Mouse (Mus musculus): ENCODE measurements around the gene Ank2.
A peak's percentile ranks its signal among the peaks of the same experiment; 100 is the strongest.
"Not testable (repeated sequence)": the region's sequence is repeated elsewhere in the genome, so short reads cannot be mapped to it uniquely, and the experiment has no call there.

Gene Ank2

DNA sequence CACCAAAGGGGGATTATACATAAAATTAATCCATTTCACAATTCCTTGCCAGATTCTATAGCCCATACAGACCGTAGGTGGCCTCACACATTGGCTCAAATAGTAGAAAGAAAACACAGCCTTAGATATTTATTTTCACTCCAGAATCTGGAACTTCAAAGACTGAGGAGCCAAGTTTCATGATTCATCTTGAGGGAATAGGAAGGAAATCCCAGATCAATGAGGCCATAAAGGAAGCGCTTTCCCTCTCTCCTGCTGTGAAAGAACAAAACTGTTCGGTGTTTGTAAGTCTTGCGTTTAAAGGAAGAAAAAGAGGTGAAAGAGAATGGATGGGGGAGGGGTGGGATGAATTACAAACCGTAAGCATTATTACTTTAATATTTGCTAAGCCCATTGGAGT lies 137.8 kb downstream of the Ank2 start:
- DNase-seq (ENCODE audit: low spot score), result no peak

DNA sequence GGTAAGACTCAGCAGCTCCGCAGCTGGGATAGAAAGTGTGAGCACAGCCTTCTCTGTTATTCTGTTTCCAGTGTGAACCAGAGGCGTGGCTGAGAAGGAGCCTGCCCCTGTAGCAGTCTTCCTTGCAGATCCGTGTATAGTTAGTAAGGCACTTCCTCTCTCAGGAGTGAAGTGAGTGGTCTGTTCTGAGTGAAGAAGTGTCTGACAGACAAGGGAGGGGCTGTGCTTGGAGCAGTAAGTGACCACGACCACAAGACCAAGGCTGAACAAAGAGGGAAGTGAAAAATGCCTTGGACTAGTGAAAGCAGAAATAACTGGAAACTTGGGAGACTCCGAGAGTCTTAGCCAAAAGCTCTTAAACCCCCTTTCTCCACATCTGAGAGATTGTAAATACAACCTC lies 143.9 kb downstream of the Ank2 start:
- no peak for DNase-seq (ENCODE audit: low spot score)

DNA sequence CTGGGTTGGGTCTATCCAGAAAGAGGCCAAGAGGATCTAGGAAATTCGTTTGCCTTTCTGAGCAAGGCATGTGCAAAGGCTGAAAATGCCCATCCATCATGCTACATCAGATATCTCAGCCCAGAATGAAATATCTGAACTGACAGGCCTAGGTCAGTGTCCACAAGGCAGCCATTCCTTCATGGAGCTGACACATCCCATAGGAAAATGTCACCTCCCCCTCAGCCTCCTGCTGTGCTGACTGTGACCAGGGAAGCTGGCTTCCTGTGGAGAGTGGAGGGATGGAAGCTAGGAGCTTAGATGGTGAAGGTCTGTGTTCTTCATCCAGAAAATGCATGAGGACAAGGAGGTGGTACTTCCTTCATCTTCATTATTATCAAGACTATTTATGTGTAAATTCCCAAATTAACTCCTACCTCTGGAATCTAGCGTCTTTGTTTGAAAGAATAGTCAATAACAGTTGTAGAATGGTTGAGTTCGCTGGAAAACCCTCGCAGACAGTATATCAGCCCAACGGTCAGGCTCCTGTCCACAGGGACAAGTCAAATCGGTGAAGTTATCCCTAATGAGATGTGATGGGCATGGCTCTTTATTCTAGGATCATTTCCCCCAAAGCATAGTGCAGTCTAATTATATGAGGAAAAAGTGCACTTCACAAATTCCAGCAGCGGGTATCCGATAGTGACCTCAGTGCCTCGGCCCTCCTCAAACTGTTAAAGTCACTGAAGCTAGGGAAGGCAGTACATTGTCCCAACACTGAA lies 148.4 kb downstream of the Ank2 start:
- no peak for DNase-seq (ENCODE audit: low spot score)

DNA sequence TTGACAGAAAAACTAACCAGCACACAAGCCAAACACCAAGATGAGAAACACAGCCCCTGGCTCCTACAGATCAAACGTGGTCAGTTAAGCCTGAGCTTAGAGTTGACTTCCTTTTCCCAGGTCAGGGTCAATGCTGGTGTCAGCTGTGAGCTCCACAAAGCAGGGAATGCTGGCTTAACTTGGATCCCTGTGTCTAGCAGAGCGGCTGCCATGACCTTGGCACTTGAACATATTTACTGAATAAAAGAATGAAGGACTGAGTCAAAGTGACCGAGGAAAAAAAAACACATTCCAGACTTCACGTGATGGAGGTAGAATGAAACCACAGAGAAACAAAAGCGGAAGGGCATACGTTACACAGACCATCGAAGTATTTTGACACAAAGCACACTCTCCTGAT lies 150.2 kb downstream of the Ank2 start:
- no peak for DNase-seq (ENCODE audit: low spot score)

DNA sequence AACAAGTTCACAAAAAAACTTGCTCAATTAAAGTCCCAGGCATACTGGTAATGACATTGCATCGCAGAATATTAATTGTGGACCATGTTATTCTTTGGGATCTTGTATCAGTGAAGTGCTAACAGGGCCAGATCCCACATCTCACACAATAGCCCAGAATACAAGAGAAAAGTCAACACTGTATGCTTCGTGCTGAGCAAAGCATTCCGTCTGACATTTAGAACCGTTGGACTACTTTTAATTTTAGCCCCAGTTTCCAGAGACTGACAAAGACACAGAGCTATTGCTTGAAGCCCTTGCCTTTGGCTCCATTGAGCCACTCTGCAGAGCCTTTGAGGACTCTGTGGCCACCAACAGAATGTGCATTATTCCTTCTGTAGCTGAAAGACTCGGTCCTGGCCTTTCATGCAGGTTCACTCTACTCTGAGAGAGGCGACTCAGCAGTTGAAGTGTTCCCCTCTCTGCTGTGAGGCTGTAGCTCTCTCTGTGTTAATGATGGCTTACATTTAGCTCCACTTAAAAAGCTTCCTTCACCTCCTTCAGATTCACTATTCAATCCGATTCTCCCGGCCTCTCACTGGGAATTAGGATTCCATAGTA lies 153.2 kb downstream of the Ank2 start:
- DNase-seq (ENCODE audit: low spot score), result no peak

DNA sequence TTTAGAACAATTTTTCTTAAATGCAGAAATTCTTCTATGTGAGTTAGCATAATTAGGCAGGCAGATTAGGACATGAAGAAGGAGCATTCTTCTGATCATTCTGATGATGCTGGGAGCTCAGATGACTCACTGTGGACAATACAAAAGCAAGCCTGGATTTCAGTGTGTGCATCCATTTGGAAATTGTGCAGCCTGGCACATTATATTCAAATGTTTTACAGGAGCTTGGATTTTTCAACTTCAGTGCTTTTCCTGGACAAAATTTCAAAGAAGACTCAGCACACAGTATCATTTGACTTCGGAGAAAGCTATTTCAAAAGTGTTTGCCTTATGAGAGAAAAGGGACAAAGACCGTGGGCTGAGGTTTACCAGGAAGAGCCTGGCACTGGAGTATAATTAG lies 157.8 kb downstream of the Ank2 start:
- no peak for DNase-seq (ENCODE audit: low spot score)

DNA sequence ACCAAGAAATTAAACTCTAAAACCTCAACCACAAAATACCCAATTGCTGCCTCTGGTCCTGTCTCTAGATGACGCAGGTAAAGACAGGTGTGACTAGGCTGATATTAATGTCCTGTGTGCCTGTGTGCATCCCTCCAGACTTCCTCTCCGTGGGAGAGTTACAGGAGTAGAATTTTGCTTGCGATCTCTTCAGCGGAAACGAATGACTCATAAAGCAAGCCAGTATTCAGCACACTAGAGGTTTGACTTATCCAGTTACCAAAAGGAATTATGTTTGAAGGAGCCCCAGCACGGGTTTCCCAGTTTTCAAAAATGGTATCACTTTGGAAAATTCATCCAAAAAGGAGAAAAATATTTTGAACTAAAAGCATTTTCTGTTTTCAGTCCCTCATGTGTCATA lies 164.3 kb downstream of the Ank2 start:
- no peak for DNase-seq (ENCODE audit: low spot score)

DNA sequence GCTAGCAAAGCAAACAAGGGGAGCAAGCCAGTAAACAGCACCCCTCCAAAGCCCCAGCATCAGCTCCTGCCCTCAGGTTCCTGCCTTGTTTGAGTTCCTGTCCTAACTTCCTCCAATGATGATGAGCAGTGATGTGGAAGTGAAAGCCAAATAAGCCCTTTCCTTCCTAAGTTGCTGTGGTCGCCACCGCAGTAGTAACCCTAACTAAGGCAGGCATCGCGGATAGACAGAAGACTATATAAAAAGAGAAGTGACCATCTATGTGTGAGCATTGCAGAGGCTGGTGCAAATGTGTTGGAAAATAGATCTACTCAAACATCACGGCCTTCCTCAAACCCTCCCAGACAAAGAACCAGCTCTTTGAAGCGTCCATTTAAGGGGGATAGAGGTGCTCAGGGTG lies 167.6 kb downstream of the Ank2 start:
- DNase-seq (ENCODE audit: low spot score), result no peak

DNA sequence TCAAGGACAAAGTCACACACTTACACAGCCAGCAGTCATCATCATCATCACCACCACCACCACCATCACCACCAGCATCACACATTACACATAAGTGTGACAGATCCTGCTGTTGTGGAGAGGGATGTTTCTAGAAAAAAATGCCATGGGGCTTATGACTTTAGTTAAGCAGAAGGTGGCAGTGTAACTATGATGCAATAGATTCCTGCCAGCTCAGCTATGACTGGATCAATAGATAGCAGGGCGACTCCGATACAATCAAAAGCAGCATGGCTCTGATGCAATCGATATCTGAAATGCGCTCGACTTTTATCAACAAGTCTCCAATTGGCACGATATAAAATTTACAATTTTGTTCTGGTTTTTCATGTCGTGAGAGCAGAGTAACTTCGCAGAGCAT lies 172.8 kb downstream of the Ank2 start:
- no peak for DNase-seq (ENCODE audit: low spot score)

DNA sequence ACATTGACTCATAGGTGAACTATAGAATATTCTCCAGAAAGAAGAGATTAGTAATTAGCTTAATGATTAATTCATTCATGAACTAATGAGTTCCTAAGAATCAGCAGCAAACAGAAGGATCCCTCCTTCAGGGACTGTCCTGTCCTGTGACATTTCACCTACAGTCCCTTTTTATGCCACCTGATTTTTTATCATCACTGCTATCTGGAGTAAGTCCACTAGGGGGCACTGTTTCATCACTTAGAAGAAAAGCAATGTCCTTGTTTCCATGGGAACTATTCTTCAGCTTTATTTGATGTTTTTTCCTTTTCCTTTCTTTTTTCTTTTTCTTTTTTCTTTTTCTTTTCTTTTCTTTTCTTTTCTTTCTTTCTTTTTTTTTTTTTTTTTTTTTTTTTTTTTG lies 176.3 kb downstream of the Ank2 start:
- DNase-seq (ENCODE audit: low spot score), result peak; percentile 41

DNA sequence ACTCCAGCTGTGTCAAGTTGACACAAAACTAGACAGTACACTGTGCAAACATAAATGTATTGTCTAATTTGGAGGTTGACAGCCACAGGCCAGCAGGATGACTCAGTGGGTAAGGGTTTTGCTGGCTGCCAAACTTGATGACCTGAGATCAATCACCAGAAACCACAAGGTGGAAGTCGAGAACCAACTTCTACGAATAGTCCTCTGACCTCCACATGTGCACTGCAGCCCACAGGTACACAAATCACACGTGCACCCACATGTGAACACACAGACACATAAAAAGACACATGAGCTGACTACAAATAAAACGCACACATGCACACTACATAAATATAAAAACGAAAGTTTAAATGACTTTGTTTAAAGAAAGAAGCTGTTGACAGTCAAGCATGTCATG lies 177.5 kb downstream of the Ank2 start:
- no peak for DNase-seq (ENCODE audit: low spot score)

DNA sequence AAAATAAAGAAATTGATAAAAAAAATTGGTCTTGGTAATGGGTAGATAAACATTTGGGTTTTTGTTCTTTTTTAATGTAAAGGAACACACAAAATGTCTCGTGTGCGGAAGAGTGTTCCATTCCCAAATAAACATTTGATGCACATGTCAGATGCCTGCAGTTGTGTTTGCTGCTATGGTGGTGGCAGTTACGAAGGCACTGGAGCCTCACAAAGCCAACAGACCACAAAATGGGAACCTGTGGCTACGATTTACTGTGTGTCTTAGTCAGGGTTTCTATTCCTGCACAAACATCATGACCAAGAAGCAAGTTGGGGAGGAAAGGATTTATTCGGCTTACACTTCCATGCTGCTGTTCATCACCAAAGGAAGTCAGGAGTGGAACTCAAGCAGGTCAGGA lies 178.1 kb downstream of the Ank2 start:
- DNase-seq (ENCODE audit: low spot score), result not testable (repeated sequence)

DNA sequence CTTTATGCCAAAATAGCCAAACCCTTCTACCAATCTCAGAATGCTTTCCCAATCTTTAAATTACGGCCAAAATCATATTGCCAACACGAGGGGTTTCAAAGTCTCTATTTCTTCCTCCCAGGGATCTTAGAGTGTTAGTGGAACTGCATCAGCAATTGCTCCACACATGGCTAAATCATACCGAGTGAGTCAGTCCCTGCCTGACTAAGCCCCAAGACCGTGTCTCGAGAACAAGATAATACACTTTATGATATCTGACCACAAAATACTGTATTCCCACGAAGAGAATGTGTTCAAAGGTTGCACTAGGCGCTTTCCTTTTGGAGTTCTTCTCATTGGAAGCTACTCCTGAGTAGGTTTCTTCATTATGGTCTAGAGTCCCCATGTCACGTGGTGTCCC lies 178.8 kb downstream of the Ank2 start:
- no peak for DNase-seq (ENCODE audit: low spot score)

DNA sequence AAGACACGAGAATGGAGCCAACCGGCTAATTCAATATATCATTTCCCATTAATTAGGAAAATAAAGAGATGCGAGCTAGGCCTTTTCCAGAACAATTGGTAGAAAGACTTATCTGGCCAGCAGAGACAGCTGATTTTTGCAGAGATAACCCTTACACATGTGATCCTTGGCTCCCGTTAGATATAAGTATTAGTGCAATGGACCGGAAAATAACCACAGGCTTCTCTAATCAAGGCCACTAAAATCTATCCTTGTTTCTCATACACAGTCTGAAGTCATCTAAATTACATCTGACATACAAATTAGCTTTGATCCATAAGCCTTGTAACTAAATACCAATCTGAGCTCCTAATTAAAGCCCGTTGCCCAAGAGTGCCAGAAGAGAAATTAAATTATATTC lies 181.5 kb downstream of the Ank2 start:
- no peak for DNase-seq (ENCODE audit: low spot score)

DNA sequence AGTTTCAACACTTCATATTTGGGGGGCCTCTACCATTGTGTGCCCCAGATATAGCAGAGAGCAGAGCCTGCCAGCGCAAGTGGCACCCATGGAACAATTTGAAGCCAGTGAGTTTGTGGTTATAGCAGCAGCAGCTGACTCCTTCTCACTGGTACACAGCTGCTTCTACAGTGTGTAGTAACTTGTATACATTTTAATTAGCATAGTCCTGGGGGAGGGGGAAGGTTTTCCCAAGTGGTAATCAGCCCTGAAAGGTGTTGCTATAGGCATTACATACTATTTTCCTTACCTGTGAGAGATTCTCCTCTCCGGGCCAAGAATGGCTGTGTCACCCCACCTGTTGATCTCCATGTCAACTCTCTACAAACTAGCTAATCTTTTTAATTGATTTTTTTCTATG lies 182.4 kb downstream of the Ank2 start:
- DNase-seq (ENCODE audit: low spot score), result no peak

DNA sequence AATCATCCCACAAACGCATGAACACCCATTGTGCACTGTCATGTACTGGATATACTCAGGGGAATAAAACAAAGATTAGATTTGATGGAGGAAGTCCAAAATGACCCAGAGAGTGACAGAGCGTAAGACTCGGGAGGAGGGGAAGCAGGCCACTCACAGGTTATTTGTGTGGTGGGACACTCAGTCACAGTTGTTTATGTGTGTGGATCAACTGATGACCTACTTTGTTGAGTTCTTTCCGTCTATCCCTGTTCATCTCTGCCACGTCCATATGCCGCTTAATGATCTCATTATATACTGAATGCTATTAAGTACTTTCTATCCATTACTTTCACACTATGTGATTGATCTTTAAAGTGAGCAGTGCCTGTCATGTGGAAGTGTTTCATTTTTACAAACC lies 187.6 kb downstream of the Ank2 start:
- no peak for DNase-seq (ENCODE audit: low spot score)

DNA sequence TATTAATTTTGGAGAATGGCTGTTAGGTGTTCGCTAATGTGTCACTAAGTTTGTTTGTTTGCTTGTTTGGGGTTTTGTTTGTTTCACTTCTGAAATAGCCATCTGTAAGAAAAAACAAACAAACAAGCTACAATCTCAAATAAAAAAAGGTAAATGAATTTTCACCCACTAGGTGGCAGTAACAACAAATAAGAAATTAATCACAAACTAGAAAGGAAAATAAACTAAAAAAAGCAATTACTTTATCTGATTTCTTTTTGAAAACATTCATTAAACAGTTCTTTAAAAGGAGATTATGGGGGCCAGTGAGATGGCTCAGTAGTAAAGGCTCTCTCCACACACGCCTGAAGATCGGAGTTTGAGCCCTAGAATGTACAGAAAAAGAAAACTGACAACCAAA lies 189.1 kb downstream of the Ank2 start:
- no peak for DNase-seq (ENCODE audit: low spot score)

DNA sequence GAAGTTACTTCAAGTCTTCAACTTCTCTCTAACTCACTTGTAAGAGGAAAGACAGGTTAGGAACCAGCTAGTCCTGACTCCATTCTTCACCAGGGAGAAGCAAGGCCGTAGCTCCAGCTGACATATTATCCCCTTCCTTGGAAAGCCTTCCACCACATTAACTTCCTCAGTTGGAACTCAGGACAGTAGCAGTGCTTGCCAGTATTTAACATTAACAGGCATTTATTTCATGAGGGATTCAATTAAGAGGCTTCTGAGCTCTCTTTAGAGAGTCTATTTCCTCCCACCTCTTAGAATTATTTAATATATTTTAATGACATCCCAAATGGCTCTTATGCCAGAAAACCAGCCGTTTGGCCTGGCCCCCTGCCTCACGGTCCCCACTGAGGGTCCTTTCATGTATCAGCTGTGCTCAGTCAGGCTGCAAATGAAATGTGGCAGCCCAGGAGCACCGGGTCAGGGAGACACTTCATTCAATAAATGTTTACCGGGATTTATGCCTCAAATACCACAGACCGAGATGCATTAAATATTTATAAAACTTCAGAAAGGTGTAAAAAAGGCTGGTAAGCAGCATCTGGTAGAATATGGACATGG lies 195.1 kb downstream of the Ank2 start:
- no peak for DNase-seq (ENCODE audit: low spot score)

DNA sequence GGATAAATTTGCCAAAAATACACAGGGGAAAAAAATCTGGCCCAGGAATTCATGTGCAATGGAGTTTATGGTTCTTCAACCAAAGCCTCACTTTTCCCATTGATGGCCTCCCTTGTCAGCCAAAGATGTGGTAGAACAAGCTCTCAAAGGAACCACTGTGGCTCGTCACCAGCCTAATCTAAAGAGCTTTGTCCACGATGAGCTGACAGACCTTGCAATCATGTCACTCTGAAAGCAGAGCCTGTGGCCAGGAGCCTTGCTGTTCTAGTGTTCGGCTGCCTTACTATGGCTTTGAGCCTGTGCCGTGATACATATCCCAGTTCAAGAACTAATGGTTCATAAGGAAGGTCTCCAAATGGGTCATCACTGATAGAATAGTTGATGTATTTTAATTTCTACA lies 196.1 kb downstream of the Ank2 start:
- no peak for DNase-seq (ENCODE audit: low spot score)

DNA sequence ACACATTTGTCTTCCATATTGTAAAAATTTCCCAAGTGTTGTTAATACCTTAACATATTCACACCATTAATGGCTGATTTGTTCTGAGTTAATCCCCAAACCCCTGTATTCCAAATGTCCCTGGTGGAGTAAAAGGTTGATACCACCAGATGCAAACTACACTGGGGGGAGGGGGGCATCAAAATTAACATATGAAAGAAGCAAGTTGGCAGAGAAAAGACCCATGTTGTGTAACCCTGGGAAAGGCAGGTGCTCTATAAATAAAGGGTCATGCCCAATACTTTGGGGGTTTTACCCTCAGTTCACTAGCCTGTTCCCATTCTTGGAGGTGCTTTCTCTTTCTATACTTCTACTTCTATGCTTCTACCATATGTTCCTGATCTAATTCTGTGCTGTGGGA lies 198.4 kb downstream of the Ank2 start:
- DNase-seq (ENCODE audit: low spot score), result no peak

DNA sequence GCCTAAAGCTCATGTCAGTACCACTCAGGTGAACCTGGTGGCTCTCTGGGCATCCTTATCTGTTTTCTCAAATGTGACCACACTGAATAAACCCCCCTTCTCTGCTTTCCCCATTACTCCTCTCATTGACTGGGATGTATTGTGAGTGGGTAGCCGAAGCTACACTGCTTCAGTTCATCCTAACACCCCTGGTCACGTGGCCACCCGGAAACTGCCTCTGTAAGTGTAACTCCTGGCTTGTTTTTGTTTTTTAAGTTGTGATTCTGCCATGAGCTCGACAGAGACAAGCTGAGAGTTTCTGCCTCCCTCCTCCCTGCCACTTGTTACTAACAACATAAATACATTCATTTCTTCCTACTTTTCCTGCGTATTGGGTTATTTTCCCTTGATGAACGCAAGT lies 203.2 kb downstream of the Ank2 start:
- no peak for DNase-seq (ENCODE audit: low spot score)

DNA sequence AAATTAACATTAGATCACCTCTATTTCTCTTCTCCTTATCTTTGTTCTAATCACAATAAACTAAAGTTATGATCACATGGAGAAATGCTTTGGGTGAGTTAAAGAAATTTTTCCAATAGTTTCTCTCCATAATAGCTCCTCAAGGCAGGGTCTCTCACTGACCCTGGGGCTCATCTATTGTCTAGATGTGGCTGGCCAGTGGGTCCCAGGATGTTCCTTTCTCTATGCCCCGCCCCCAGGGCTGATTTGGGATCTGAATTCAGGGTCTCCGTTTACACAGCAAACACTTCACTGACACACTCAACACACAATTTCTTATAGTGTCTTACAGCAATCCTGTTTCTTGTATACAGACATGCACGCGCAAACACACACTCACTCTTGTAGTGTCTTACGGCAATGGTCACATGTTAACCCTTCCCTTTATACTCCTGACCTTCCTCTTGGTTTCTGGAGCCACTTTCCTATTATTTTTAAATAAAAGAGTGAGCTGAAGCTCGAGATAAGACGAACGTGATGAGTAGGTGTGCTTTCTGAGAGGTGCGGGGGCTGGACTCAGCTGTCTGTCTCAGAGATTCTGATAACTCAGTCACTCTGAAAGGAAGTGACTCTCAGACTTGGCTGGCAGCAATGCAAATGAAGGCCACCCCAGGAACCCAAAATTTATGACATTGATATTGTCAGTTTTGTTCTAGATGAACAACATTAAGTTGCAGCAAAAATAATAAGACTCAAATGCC lies 204.4 kb downstream of the Ank2 start:
- DNase-seq (ENCODE audit: low spot score), result no peak

DNA sequence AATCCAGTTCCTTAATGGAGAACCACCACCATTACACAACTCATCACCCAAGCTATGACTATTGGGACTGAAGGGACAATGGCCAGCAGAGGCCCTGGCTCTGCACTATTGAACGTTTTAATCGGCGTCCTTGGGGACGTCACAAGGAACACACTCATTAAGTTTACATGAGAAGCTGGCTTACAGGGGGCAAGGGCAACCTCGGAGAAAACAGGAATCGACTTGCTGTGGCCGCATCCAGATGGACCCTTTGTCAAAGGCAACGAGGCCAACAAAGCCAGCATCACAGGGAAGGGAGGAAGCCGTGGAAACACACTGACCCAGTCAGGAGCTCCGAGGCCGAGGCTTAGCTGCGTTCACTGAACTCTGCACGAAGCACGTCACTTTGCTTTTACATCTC lies 205.1 kb downstream of the Ank2 start:
- no peak for DNase-seq (ENCODE audit: low spot score)
